Mouse (Mus musculus) limb, embryonic 10.5 days (tissue): Measurements from ENCODE around the gene Banf1. TPM values are rescaled to one million over a fixed set of nuclear protein-coding genes. Genes with fewer than 3 reads are reported as not detected.

Source experiments
- DNase-seq: peaks from one replicate; pipeline ENCODE4 v3.0.0-alpha.2; 2017; ENCODE audit warnings: low spot score
- H3K27ac ChIP-seq: fragments of 300-500 bp; sonication (generic); 2 replicates; pipeline ENCODE4 v1.5.1; 2016; ENCODE audit warnings: mild to moderate bottlenecking
- H3K27me3 ChIP-seq: fragments of 300-500 bp; sonication (generic); 2 replicates; pipeline ENCODE4 v1.6.1; 2016; ENCODE audit warnings: low read depth, mild to moderate bottlenecking; ENCODE audit not compliant: poor library complexity, severe bottlenecking
- H3K36me3 ChIP-seq: fragments of 300-500 bp; sonication (generic); 2 replicates; pipeline ENCODE4 v1.6.1; 2016; ENCODE audit warnings: mild to moderate bottlenecking, moderate library complexity
- H3K4me1 ChIP-seq: fragments of 300-500 bp; sonication (generic); 2 replicates; pipeline ENCODE4 v1.6.1; 2016
- H3K4me3 ChIP-seq: fragments of 300-500 bp; sonication (generic); 2 replicates; pipeline ENCODE4 v1.5.1; 2016; ENCODE audit warnings: mild to moderate bottlenecking, moderate library complexity
- H3K9me3 ChIP-seq: fragments of 300-500 bp; sonication (generic); replicated peaks from 2 replicates; pipeline ENCODE4 v1.6.1; 2016; ENCODE audit warnings: mild to moderate bottlenecking
- WGBS: fragments of 180-500 bp; shearing (Covaris S2); methylation state at CpG from one replicate; pipeline ENCODE4 v1.1.7; 2016; 5-methylcytosine and 5-hydroxymethylcytosine counted together
- polyA plus RNA-seq: library from polyadenylated mRNA; unstranded; fragments of >200 nt; fragmentation: Nextera tagmentation; extraction: Ambion mirVana; gene quantifications from 2 replicates; pipeline ENCODE4 v1.2.1, GENCODE M21; 2016

The Banf1 gene
- polyA plus RNA-seq, 1 experiment from 2014 or later: 607 TPM

DNA sequence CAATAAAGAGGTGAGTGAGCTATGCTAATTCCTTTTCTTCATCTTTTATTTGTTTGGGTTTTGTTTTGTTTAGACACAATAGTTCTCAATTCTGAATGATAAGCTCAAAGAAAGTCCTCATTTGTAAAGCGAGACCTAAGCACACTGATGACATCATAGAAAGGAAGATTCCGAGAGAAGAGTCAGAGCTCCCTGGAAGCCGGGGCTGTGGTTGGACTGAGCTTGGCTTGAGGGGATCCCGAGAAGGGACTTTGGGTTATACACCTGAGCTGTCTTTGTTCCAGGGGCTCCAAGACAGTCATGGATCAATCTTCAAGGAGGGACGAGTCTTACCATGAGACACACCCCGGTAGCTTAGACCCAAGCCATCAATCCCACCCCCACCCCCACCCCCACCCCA is 31.5 kb downstream of the Banf1 start, which contains the start of gene Catsper1:
Gene Catsper1, plus strand, starts transcription at position 301 of the 400 bp plus-strand sequence.
- WGBS: 95% methylated on average over 6 of the region's 6 CpGs
- no peak for DNase-seq
- Histone ChIP-seq H3K27ac (no peak within 1 kb of the TSS), H3K27me3 (no peaks in the 10 kb centered on the region), H3K9me3 (no peaks in the 10 kb centered on the region), H3K4me1 (no peaks in the 10 kb centered on the region), H3K4me3 (no peak within 1 kb of the TSS), H3K36me3 (no peaks in the 10 kb centered on the region)

DNA sequence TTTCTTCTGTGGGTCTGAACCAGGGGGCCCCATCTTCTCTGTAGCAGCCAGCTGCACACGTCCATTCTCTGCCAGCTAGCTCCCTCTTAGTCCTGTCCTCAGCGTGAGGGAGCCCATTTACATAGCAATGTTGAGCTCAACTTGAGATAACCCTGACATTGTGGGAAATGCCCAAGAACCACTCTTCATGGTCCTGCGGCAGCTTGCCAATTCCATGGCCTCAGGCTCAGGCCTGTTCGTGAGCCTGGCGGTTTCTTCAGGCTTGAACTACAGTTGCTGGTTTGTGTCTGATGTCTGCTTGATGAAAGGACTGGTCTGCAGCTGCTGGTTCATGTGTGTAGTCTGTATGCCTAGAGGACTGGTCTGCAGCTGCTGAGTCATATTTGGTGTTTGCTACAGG is 32.2 kb downstream of the Banf1 start:
- H3K27me3 ChIP-seq: no peaks in the 10 kb centered on the region
- H3K36me3 ChIP-seq: no peaks in the 10 kb centered on the region
- no peak for DNase-seq
- H3K9me3 ChIP-seq: no peaks in the 10 kb centered on the region
- no peak overlapping the region for H3K27ac ChIP-seq
- H3K4me3 ChIP-seq: no peak overlapping the region
- WGBS: 81% methylated on average over 5 of the region's 5 CpGs
- H3K4me1 ChIP-seq: no peaks in the 10 kb centered on the region

DNA sequence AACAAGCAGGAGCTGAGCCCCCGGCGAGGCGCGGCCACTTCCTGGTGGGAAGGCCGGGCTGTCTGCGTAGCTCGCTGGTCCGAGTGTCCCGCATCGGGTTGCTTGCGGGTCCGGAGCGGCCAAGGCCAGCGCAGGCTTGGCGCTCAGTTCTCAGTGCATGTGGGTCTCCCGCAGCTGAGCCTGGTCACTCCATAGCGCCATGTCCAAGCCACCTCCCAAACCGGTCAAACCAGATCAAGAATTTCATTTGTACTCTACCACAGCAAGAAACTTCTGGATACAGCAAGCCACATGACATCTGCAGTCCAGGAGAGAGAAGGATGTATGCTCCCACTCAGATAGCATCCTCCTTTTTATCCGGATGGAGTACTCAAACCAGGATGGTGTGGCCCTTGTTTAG is 39.0 kb downstream of the Banf1 start:
- no peaks in the 10 kb centered on the region for H3K36me3 ChIP-seq
- no peak overlapping the region for H3K4me3 ChIP-seq
- no peaks in the 10 kb centered on the region for H3K27me3 ChIP-seq
- no peaks in the 10 kb centered on the region for H3K9me3 ChIP-seq
- 75% methylated on average over 19 of the region's 19 CpGs for WGBS
- no peaks in the 10 kb centered on the region for H3K4me1 ChIP-seq
- no peak overlapping the region for H3K27ac ChIP-seq
- DNase-seq: no peak

DNA sequence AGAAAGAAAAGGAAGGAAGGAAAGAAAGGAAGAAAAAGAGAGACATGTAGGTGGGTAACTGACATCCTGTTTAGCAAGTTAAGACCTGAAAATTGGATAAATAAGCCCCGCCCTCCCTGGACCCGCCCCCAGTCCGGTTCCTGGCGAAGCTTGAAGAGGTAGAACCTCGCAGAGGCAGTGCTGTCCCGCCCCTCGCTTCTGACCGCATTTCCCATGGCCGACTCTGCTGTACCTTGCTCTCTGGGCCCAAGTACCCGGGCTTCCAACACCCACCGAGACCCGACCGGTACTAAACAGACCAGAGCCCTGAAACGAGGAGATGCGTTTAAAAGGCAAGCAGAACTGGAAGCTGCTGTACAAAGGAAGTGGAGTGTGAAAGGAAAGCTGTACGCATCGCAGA is 43.2 kb downstream of the Banf1 start:
- H3K27ac ChIP-seq: no peak overlapping the region

More for the DNA sequence above, 43.2 kb downstream of the Banf1 start:
- DNase-seq: no peak
- no peaks in the 10 kb centered on the region for H3K36me3 ChIP-seq
- WGBS: 71% methylated on average over 17 of the region's 17 CpGs
- H3K4me3 ChIP-seq: no peak overlapping the region
- no peaks in the 10 kb centered on the region for H3K9me3 ChIP-seq
- H3K4me1 ChIP-seq: no peaks in the 10 kb centered on the region
- H3K27me3 ChIP-seq: no peaks in the 10 kb centered on the region

Other genes with a start within 250 kb of the Banf1 start
- 28.2 and 30.6 TPM in 2 replicates for gene Klc2, start 248.6 kb downstream of the Banf1 start, polyA plus RNA-seq
- 25.7 and 31.1 TPM in 2 replicates for gene Pacs1, start 94.0 kb downstream of the Banf1 start, polyA plus RNA-seq
- 419 and 440 TPM in 2 replicates for gene Sf3b2, start 71.7 kb downstream of the Banf1 start, polyA plus RNA-seq
- 5.0 and 8.4 TPM in 2 replicates for gene Gal3st3, start 68.8 kb downstream of the Banf1 start, polyA plus RNA-seq
- gene Catsper1, start 31.4 kb downstream of the Banf1 start, polyA plus RNA-seq: not detected in 2 replicates
- gene Cst6, start 17.6 kb downstream of the Banf1 start, polyA plus RNA-seq: 0.26 and 1.1 TPM in 2 replicates
- 99.4 and 109 TPM in 2 replicates for gene Eif1ad, start 427 bp downstream of the Banf1 start, polyA plus RNA-seq
- 103 and 111 TPM in 2 replicates for gene Sart1, start 21.5 kb upstream of the Banf1 start, polyA plus RNA-seq
- gene Tsga10ip, start 35.4 kb upstream of the Banf1 start, polyA plus RNA-seq: not detected in 2 replicates
- 224 and 246 TPM in 2 replicates for gene Drap1, start 57.8 kb upstream of the Banf1 start, polyA plus RNA-seq
- gene AI837181, start 58.0 kb upstream of the Banf1 start, polyA plus RNA-seq: 59.7 and 68.8 TPM in 2 replicates
- not detected in 2 replicates for gene Fosl1, start 80.4 kb upstream of the Banf1 start, polyA plus RNA-seq
- gene Ccdc85b, start 90.7 kb upstream of the Banf1 start, polyA plus RNA-seq: 8.9 and 9.7 TPM in 2 replicates
- 111 and 132 TPM in 2 replicates for gene Fibp, start 93.4 kb upstream of the Banf1 start, polyA plus RNA-seq
- 1.6 and 1.9 TPM in 2 replicates for gene Ctsw, start 101.3 kb upstream of the Banf1 start, polyA plus RNA-seq
- 85.6 and 99.7 TPM in 2 replicates for gene Efemp2, start 106.8 kb upstream of the Banf1 start, polyA plus RNA-seq
- 38.2 and 40.4 TPM in 2 replicates for gene Mus81, start 121.2 kb upstream of the Banf1 start, polyA plus RNA-seq
- gene Cfl1, start 123.3 kb upstream of the Banf1 start, polyA plus RNA-seq: 3,106 and 3,128 TPM in 2 replicates
- gene 1700020D05Rik, start 136.6 kb upstream of the Banf1 start, polyA plus RNA-seq: not detected in 2 replicates
- 4.1 and 7.0 TPM in 2 replicates for gene Snx32, start 143.4 kb upstream of the Banf1 start, polyA plus RNA-seq
- 0.74 and 0.86 TPM in 2 replicates for gene Ovol1, start 193.5 kb upstream of the Banf1 start, polyA plus RNA-seq
- 1.2 and 1.4 TPM in 2 replicates for gene Ap5b1, start 200.9 kb upstream of the Banf1 start, polyA plus RNA-seq
- gene Rnaseh2c, start 234.7 kb upstream of the Banf1 start, polyA plus RNA-seq: 197 and 205 TPM in 2 replicates
- 51.5 and 59.3 TPM in 2 replicates for gene Kat5, start 243.1 kb upstream of the Banf1 start, polyA plus RNA-seq